Mouse (Mus musculus) brain, embryonic 14.5 days (tissue): ENCODE data around the gene Olfr665.

ENCODE experiments used
- CTCF ChIP-seq: fragments of 200-500 bp; IDR thresholded peaks from 2 replicates; pipeline ENCODE4 v1.5.1; 2012; ENCODE audit warnings: inconsistent platforms, mild to moderate bottlenecking, moderate library complexity, borderline replicate concordance; ENCODE audit not compliant: insufficient read depth, insufficient read length; ENCODE audit errors: extremely low read depth
- POLR2A ChIP-seq: fragments of 200-500 bp; IDR thresholded peaks from 2 replicates; pipeline ENCODE4 v1.6.1; 2012; ENCODE audit warnings: mild to moderate bottlenecking, inconsistent platforms, borderline replicate concordance; ENCODE audit not compliant: poor library complexity, insufficient read depth, insufficient read length, severe bottlenecking; ENCODE audit errors: extremely low read depth

- TF ChIP-seq CTCF (no peak), POLR2A (no peak)
These were observed 50.1 kb downstream of the Olfr665 start, which contains the start of gene Olfr668 for GRCm38 (mm10) chr7:104927957-104928356.
